Mouse (Mus musculus): ENCODE data around the gene Mrgpra2b. TPM values are rescaled to one million over a fixed set of nuclear protein-coding genes. Genes with fewer than 3 reads are reported as not detected.
"Not testable (repeated sequence)": the region's sequence is repeated elsewhere in the genome, so short reads cannot be mapped to it uniquely, and the experiment has no call there.

The Mrgpra2b gene
- total and polyA plus RNA-seq, 3 experiments: not detected

GRCm38 (mm10) chr7:47502953-47503352 is 25.7 kb downstream of the Mrgpra2b start:
- no peak for DNase-seq (ENCODE audit: low read depth, low spot score)
- H3K4me1 ChIP-seq (ENCODE audit: control insufficient read depth in 1 of 2, insufficient read depth in 2 of 2, low read length in 2 of 2): no peaks in the 10 kb centered on the region
- no peaks in the 10 kb centered on the region for H3K36me3 ChIP-seq (ENCODE audit: control insufficient read depth in 1 of 2, insufficient read depth in 2 of 2, low read length in 2 of 2)
- H3K9me3 ChIP-seq (replicated peaks; ENCODE audit: insufficient read depth, low read length): no peaks in the 10 kb centered on the region
- no peak overlapping the region for H3K9ac ChIP-seq (ENCODE audit: control insufficient read depth, low read depth, low read length, poor library complexity, severe bottlenecking)
- TF ChIP-seq HCFC1 (IDR thresholded peaks at IDR 0.05; ENCODE audit: low read depth, low read length) (no peak), ZMIZ1 (IDR thresholded peaks at IDR 0.05; ENCODE audit: low read depth, low read length) (no peak), USF2 (IDR thresholded peaks at IDR 0.05; ENCODE audit: borderline replicate concordance in 1 of 2, insufficient read depth in 1 of 2, low read depth in 1 of 2, low read length in 2 of 2) (no peak), EP300 (IDR thresholded peaks at IDR 0.05; ENCODE audit: low read depth in 1 of 2, low read length in 2 of 2) (no peak), NRF1 (IDR thresholded peaks at IDR 0.05; ENCODE audit: insufficient read depth, low read depth, low read length, poor library complexity, severe bottlenecking) (no peak), BHLHE40 (IDR thresholded peaks at IDR 0.05; ENCODE audit: borderline replicate concordance, low read depth, low read length) (no peak), POLR2A (IDR thresholded peaks at IDR 0.05; ENCODE audit: control insufficient read depth in 1 of 2, insufficient read depth in 1 of 2, low read depth in 1 of 2, low read length in 2 of 2, poor library complexity in 1 of 2) (no peak), JUND (IDR thresholded peaks at IDR 0.05; ENCODE audit: low read depth, low read length) (no peak), ZC3H11A (IDR thresholded peaks at IDR 0.05; ENCODE audit: low read depth, low read length) (no peak), MYB (IDR thresholded peaks at IDR 0.05; ENCODE audit: low read depth, low read length) (no peak), MAFK (IDR thresholded peaks at IDR 0.05; ENCODE audit: borderline replicate concordance, low read depth, low read length) (no peak)
- H3K27me3 ChIP-seq (ENCODE audit: control insufficient read depth in 1 of 2, insufficient read depth in 2 of 2, low read length in 2 of 2): no peaks in the 10 kb centered on the region
- H3K27ac ChIP-seq (ENCODE audit: control insufficient read depth, low read depth, low read length): no peak overlapping the region
- H3K4me3 ChIP-seq (ENCODE audit: control insufficient read depth in 1 of 2, insufficient read depth in 1 of 2, low read depth in 2 of 2, low read length in 2 of 2): no peak overlapping the region
- no peaks in the 10 kb centered on the region for H3K79me2 ChIP-seq (ENCODE audit: control insufficient read depth, insufficient read depth, low read length, poor library complexity)

- H3K9ac ChIP-seq (ENCODE audit: control insufficient read depth, low read depth, low read length, poor library complexity, severe bottlenecking); H3K4me1 ChIP-seq (ENCODE audit: control insufficient read depth in 1 of 2, insufficient read depth in 2 of 2, low read length in 2 of 2); H3K27me3 ChIP-seq (ENCODE audit: control insufficient read depth in 1 of 2, insufficient read depth in 2 of 2, low read length in 2 of 2); H3K79me2 ChIP-seq (ENCODE audit: control insufficient read depth, insufficient read depth, low read length, poor library complexity); H3K9me3 ChIP-seq (replicated peaks; ENCODE audit: insufficient read depth, low read length); H3K36me3 ChIP-seq (ENCODE audit: control insufficient read depth in 1 of 2, insufficient read depth in 2 of 2, low read length in 2 of 2); H3K4me3 ChIP-seq (ENCODE audit: control insufficient read depth in 1 of 2, insufficient read depth in 1 of 2, low read depth in 2 of 2, low read length in 2 of 2); DNase-seq (ENCODE audit: low read depth, low spot score); H3K27ac ChIP-seq (ENCODE audit: control insufficient read depth, low read depth, low read length): not testable (repeated sequence)
These were observed 37.4 kb downstream of the Mrgpra2b start for GRCm38 (mm10) chr7:47491266-47491665.

GRCm38 (mm10) chr7:47489438-47489837 is 39.2 kb downstream of the Mrgpra2b start:
- not testable (repeated sequence) for DNase-seq (ENCODE audit: low read depth, low spot score); H3K4me3 ChIP-seq (ENCODE audit: control insufficient read depth in 1 of 2, insufficient read depth in 1 of 2, low read depth in 2 of 2, low read length in 2 of 2); H3K9me3 ChIP-seq (replicated peaks; ENCODE audit: insufficient read depth, low read length); H3K27me3 ChIP-seq (ENCODE audit: control insufficient read depth in 1 of 2, insufficient read depth in 2 of 2, low read length in 2 of 2); H3K36me3 ChIP-seq (ENCODE audit: control insufficient read depth in 1 of 2, insufficient read depth in 2 of 2, low read length in 2 of 2); H3K79me2 ChIP-seq (ENCODE audit: control insufficient read depth, insufficient read depth, low read length, poor library complexity); H3K27ac ChIP-seq (ENCODE audit: control insufficient read depth, low read depth, low read length); H3K9ac ChIP-seq (ENCODE audit: control insufficient read depth, low read depth, low read length, poor library complexity, severe bottlenecking); H3K4me1 ChIP-seq (ENCODE audit: control insufficient read depth in 1 of 2, insufficient read depth in 2 of 2, low read length in 2 of 2)

GRCm38 (mm10) chr7:47483181-47483580 is 45.5 kb downstream of the Mrgpra2b start:
- H3K27ac ChIP-seq (ENCODE audit: control insufficient read depth, low read depth, low read length); H3K9ac ChIP-seq (ENCODE audit: control insufficient read depth, low read depth, low read length, poor library complexity, severe bottlenecking); H3K9me3 ChIP-seq (replicated peaks; ENCODE audit: insufficient read depth, low read length); H3K36me3 ChIP-seq (ENCODE audit: control insufficient read depth in 1 of 2, insufficient read depth in 2 of 2, low read length in 2 of 2); H3K27me3 ChIP-seq (ENCODE audit: control insufficient read depth in 1 of 2, insufficient read depth in 2 of 2, low read length in 2 of 2); H3K4me3 ChIP-seq (ENCODE audit: control insufficient read depth in 1 of 2, insufficient read depth in 1 of 2, low read depth in 2 of 2, low read length in 2 of 2); H3K4me1 ChIP-seq (ENCODE audit: control insufficient read depth in 1 of 2, insufficient read depth in 2 of 2, low read length in 2 of 2); H3K79me2 ChIP-seq (ENCODE audit: control insufficient read depth, insufficient read depth, low read length, poor library complexity); DNase-seq (ENCODE audit: low read depth, low spot score): not testable (repeated sequence)

- not testable (repeated sequence) for H3K27me3 ChIP-seq (ENCODE audit: control insufficient read depth in 1 of 2, insufficient read depth in 2 of 2, low read length in 2 of 2); H3K9ac ChIP-seq (ENCODE audit: control insufficient read depth, low read depth, low read length, poor library complexity, severe bottlenecking); H3K4me3 ChIP-seq (ENCODE audit: control insufficient read depth in 1 of 2, insufficient read depth in 1 of 2, low read depth in 2 of 2, low read length in 2 of 2); H3K79me2 ChIP-seq (ENCODE audit: control insufficient read depth, insufficient read depth, low read length, poor library complexity); H3K27ac ChIP-seq (ENCODE audit: control insufficient read depth, low read depth, low read length); H3K4me1 ChIP-seq (ENCODE audit: control insufficient read depth in 1 of 2, insufficient read depth in 2 of 2, low read length in 2 of 2); H3K9me3 ChIP-seq (replicated peaks; ENCODE audit: insufficient read depth, low read length); H3K36me3 ChIP-seq (ENCODE audit: control insufficient read depth in 1 of 2, insufficient read depth in 2 of 2, low read length in 2 of 2)
- peak; percentile 3 for DNase-seq (ENCODE audit: low read depth, low spot score)
These were observed 54.8 kb downstream of the Mrgpra2b start for GRCm38 (mm10) chr7:47473904-47474303.
